Mouse (Mus musculus) megakaryocyte, embryonic 14.5 days (primary cell): ENCODE results near the gene Ttc39b.

Experiments
- FLI1 ChIP-seq: IDR thresholded peaks from 2 replicates; pipeline ENCODE4 v1.6.1; 2012; ENCODE audit warnings: low read length, inconsistent platforms, mixed read lengths
- GATA1 ChIP-seq: IDR thresholded peaks from 3 replicates; pipeline ENCODE4 v1.6.1; 2012; ENCODE audit warnings: mixed read lengths, low read length, inconsistent platforms, borderline replicate concordance

DNA sequence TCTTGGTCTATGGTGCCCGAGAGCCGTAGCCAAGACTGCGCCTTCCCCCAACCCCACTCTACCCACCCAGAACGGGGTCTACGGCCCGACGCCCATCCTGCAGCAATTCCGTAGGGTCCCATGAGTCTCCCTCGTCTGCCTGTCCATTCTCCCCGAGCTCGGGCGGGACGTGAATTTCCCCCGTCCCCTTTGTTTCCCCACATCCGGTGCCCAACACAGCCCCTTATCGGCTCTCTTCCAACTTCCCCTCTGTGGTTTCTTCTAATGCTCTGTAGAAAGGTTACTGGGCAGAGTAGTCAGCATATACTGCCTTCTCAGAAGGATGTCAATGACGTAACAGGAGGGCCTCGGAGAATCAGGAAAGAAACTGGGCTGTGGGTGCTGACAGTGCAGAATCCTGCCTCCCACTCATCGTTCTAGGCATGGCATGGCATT is 50.4 kb downstream of the Ttc39b start:
- TF ChIP-seq GATA1 (peak; percentile 92; the same call in 2 of the 3 replicates), FLI1 (peak; percentile 95)
